Mouse (Mus musculus) left cerebral cortex, postnatal 36 days (tissue): ENCODE measurements around the gene Mpc2. TPM values are rescaled to one million over a fixed set of nuclear protein-coding genes. Genes with fewer than 3 reads are reported as not detected.

Experiments
- DNase-seq, 2 experiments: peaks; one replicate each; pipeline ENCODE4 v3.0.0; 2021 to 2022; ENCODE audit warnings: low spot score in 2 of 2, mixed read lengths in 1 of 2
- intact Hi-C: fragments of 180-260 bp; cut with DNase I; formaldehyde crosslinking; loops from one replicate; pipeline ENCODE4 v1.15.1; 2025
- total RNA-seq, 2 experiments: library from RNA; stranded (reverse); gene quantifications; 2 replicates each; pipeline ENCODE4 v1.2.3; 2021

The Mpc2 gene
- total RNA-seq, 2 experiments from 2014 or later = 115 to 120 TPM

DNA sequence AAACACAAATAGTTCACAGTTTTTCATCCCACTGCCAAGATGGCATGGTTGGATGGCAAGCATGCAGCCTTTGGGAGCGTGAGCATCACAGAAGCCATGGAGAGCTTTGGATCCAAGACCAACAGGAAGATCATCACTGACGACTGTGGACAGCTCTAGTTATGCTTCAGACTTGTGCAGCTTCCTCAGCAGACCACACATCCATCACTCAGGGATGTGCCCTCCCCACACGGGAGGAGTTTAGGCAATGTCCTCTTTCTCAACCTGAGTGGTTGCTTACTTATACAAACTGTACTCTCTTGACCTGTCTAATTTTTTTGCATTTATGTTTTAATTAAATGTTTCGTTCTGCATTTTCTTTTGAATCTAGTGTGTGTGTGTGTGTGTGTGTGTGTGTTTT lies 28.8 kb downstream of the Mpc2 start:
- intact Hi-C loops = no loop called here
- no peak for DNase-seq

DNA sequence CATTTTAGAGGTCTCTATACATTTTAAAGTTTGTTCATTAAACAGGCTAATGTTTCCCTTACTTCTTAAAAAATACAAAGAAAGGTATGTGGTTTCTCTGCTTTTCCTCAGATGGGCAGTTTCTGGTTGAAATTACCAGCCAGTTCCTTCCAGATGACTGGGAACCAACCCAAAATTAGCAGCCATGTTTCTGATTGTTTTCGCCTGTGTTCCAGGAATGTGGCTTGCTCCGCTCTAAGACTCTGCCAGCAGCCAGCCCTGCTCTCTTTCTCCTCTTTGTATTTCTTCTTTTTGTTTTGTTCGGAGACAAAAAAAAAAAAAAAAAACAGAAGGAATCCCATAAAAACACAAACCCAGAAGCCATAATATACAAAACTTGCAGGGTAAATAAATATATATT lies 38.4 kb downstream of the Mpc2 start:
- DNase-seq = no peak
- intact Hi-C loops = no loop called here

DNA sequence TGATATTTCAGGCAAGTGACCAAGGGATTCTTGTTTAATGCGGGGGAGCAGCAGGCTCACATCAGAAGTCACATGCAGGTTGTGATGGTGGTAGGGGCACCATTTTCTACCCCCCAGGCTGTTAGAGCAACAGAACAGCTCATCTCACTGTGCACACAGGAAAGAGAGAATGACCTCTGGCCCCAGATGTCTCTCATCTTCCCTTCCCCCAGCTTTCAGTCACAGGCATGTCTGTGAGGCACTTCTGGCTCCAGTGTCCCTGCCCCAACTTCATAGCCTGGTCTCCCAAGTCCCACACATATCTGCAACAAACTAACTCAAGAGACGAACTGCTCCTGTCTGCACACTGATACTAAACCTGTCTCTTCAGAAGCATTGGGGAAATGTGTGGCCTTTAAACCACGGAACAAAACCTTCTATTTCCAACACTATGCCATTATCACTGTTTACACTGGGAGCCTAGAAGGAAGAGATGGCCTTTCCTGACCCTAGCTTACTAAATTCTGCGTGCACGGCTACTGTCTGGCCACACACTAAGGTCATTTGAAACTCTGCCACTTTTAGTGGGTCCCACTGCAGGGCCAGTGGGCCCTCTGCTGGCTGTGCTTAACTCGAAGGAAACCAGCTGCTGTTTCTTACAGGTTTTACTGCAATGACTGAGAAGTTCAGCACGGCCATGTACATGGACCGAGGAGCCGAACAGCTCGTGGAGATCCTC lies 43.0 kb downstream of the Mpc2 start:
- intact Hi-C loops = no loop called here
- no peak for DNase-seq

DNA sequence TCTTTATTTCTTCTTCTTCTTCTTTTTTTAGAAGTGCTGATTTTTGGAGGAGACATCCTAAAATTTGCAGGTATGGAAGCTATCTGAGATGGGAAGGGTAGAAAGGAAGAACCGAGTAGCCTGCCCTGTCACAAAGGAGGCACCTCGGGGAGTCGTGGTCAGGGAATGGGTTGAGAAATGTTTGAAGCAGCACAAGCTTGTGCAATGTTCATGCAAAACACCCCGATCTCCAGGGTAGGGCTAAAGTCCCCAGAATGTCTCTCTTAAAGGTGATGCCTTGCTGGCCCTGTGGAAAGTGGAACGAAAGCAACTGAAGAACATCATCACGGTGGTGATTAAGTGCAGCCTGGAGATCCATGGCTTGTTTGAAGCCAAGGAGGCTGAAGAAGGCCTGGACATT lies 45.9 kb downstream of the Mpc2 start:
- intact Hi-C loops = no loop called here
- no peak for DNase-seq

DNA sequence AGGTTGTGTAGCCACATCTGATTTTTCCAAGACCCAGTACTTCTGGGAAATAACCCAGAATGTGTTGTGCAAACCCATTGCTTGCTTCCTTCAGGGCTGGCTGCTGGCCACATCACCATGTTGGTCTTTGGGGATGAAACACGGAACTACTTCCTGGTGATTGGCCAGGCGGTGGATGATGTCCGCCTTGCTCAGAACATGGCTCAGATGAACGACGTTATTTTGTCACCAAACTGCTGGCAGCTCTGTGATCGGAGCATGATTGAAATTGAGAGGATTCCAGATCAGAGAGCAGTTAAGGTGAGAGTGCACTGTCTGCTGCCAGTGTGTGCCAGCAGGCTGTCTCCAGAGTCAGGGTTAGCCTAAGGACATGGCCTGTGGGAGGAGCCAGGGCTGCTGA lies 49.7 kb downstream of the Mpc2 start:
- DNase-seq = no peak
- intact Hi-C loops = no loop called here

DNA sequence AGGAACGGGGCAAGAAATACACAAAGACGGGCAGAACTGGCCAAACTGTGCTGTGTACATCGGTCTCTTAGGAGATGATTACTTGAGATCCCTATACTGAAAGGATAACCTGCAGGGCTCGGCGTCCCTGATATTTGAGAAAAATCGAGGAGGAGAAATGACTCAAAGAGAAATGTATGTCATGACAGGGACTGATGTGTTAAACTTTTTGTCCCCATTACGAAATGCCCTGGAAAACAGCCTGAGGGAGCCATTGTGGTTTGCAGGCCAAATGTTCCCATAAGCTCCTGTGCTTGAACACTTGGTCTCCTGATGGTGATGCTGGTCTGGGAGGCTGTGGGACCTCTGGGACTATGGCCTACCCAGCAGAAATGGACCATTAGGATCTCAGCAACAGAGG lies 60.3 kb downstream of the Mpc2 start:
- intact Hi-C loops = no loop called here
- no peak for DNase-seq

Other genes starting within 250 kb of the Mpc2 start
- 10 to 100 TPM; 55.2 to 64.7 TPM for gene Tiprl, start 223.6 kb upstream of the Mpc2 start, total RNA-seq
- 1 to 10 TPM; 6.5 to 8.5 TPM for gene Gpr161, start 164.8 kb upstream of the Mpc2 start, total RNA-seq
- 10 to 100 TPM; 86.2 to 90.2 TPM for gene Dcaf6, start 162 bp upstream of the Mpc2 start, total RNA-seq
- under 1 TPM; 0.22 to 0.59 TPM for gene Adcy10, start 24.5 kb downstream of the Mpc2 start, total RNA-seq
- gene Mpzl1, start 173.9 kb downstream of the Mpc2 start, total RNA-seq = 10 to 100 TPM; 30.0 to 31.6 TPM
- gene Rcsd1, start 249.1 kb downstream of the Mpc2 start, total RNA-seq = 1 to 10 TPM; 3.6 to 5.0 TPM